Mouse (Mus musculus): ENCODE data around the gene Srebf2.

DNA sequence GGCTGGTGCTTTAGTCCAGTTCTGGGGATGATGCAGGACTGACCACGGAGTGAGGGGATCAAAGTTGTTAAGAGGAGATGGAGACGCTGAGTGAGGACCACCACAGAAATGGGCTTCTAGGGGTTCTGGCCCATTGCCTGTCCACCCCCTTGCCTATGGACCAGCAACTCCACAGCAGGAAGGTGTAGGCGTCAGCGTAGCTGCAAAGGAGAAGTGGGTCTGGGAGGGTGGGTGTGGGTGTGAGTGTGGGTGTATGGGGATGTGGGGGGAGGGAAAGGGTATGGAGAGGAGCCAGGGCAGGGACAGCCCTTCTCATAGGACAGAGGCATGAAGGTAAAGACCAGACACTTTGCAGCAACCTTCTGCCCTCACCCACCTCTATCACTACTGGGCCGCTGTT, 78.8 kb downstream of the Srebf2 start:
- no peak for TF ChIP-seq CTCF (IDR thresholded peaks at IDR 0.05; ENCODE audit: control insufficient read depth, insufficient read depth, insufficient read length)
- TF ChIP-seq MYOD1 (IDR thresholded peaks at IDR 0.05; ENCODE audit: control insufficient read depth, insufficient read length, low read depth) = no peak

All from C2C12 (cell line).